Mouse (Mus musculus) heart, adult 2 months (tissue): ENCODE data around the gene Dnaic1.

Source experiments
- CTCF ChIP-seq: fragments of 200-600 bp; IDR thresholded peaks from 2 replicates; pipeline ENCODE4 v1.8.1; 2022; ENCODE audit warnings: antibody characterized with exemption, mild to moderate bottlenecking, moderate library complexity
- POLR2A ChIP-seq: fragments of 200-500 bp; IDR thresholded peaks from 2 replicates; pipeline ENCODE4 v1.6.1; 2011; ENCODE audit warnings: mild to moderate bottlenecking, low read depth, low read length, control low read depth; ENCODE audit not compliant: insufficient read depth

DNA sequence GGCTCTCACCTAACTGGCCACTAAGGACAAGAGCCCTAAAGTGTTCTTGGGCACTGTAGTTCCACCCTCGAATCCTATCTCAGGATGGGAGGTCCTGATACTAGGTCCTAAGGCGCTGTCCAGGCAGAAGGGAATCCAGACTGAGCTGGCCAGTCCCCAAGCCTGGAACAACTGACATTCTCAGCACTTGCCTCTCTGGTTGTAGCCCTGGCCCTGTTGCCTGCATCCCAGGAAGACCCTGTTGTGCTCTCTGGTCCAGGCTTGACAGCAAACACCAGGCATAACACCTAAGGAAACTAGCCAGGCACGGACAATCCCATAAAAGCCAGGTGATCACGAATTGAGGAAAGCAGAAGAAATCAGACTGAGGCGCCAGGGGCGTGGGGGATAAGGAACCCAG, 113.2 kb downstream of the Dnaic1 start:
- TF ChIP-seq CTCF: no peak
- no peak for TF ChIP-seq POLR2A
